Mouse (Mus musculus) retina, embryonic 14.5 days (tissue): ENCODE data around the gene Gramd2.
A peak's percentile ranks its signal among the peaks of the same experiment; 100 is the strongest.
"Not testable (repeated sequence)": the region's sequence is repeated elsewhere in the genome, so short reads cannot be mapped to it uniquely, and the experiment has no call there.

Experiments used
- DNase-seq: peaks from one replicate; pipeline ENCODE4 v3.0.0-alpha.2; 2015; ENCODE audit warnings: low spot score

Gramd2 gene

DNA sequence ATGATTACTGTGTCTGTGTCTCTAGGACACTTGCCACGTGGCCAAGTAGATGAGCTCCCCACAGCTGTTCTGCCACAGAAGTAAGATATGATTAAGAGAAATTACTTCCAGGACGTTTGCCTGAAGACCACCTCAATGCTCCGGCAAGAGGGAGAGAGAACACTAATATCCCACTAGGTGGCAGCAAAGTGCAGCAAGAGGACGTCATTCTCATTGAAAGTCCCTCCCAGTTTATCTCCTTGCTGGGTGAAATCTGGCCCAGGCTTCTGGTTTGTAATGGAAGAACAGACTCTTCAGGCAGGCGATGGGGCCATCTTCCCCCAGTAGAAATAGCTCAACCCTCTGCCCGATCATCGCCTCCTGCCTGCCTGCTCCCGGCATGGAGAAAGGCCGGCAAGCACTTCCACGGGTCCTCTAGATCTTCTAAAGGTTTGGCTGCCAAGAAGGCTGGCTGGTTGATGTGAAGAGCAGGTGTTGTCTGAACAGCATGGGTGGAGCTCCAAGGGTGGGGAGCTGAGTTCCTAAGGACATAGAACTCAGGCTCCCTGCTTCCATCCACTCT lies 43.2 kb downstream of the Gramd2 start:
- DNase-seq: peak; percentile 94

DNA sequence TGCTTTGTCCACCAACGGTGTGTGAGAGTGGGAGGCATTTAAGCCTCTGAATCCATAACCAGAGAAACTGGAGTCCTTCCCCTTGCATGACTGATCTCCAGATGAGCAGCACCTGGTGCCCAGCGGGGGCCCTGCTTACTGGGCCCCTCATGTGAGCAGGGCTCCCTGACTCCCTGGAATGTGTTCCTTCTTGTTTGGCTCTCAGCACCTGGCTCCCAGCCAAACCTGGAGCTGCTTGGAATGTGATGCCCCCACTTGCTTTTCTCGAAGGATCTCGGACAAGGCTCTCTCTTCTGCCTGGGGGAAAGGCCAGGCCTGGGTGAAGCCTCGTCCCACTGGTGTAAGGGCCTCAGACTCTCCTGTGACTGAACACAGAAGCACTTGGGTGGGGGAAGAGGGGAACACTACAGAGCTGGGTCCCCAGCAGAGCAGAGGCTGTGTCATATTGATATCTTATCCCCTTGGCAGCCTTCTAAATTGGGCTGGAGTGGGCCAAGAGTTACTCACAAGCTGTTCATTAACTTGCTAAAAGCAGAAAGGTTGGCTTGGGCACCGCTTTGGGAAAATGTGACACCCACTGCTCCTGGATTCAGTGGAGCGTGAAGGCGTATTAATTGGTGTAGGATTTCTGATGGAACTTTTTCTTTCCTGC lies 44.0 kb downstream of the Gramd2 start:
- peak; percentile 15 for DNase-seq

DNA sequence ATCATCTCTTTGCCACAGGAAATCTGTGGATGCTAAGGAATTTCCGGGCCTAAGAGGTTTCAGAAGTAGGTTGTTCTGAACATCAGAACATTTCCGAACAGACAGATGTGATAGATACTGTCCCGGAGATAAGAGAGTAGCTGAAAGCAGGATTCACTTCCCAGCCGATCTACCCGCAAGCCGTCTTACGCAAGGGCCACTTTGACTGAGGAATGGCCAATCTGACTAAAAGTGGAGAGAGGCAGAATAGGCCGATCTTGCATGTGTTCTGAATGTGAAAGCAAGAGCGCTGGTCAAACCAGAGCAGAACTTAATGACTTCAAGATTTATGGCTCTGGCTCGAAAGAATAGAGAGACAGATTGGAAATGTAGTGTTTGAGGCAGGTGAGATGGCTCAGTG lies 45.6 kb downstream of the Gramd2 start:
- DNase-seq: no peak

DNA sequence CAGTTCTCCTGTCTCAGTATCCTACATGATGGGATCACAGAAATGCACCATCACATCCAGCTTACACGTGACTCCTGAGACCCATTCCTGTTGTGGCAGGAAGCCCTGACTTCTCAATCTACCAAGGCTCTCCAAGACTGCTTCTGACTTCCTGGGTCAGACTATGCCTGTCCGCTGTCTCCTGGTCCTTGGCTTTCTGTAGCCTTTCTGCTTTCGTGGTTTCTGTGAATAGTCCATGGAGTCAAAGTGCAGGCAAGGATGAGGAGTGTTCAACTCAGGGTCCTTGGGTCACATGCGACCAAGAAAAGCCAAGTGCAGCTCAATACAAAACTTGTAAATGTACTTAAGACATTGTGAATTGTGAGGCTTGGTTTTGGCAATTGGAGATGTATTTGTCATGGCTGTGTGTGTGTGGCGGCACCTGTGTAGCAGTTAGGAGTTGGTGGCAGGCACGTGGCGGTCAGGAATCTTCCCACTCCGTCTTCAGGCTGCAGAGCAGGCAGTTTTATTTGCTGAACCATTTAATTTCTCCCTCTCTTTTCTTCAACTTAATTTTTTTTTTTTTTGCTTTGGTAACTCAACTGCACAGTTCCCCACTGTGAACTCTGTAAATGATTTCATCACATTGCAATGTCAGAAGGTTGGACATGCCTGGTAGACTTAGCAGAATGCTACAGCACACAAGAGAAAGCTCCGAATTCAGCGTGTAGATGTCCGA lies 47.8 kb downstream of the Gramd2 start:
- no peak for DNase-seq

DNA sequence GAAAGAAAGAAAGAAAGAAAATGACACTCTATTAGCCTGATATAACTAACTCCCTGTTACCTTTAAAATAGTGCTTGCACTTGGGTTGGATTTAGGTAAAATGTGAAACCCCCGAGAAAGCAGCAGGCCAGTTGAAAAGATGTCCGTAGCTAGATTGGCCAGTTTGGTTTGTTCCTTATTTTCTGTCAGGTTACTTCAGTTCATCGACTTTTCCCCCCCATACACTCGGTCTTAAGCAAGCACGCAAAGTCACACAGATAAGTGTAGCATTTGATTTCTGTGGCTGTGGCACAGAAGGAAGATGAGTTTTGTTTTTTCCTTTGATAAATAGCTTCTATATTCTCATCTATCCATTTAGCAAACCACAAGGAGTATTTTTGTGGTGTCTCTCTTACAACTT lies 51.2 kb downstream of the Gramd2 start:
- no peak for DNase-seq

DNA sequence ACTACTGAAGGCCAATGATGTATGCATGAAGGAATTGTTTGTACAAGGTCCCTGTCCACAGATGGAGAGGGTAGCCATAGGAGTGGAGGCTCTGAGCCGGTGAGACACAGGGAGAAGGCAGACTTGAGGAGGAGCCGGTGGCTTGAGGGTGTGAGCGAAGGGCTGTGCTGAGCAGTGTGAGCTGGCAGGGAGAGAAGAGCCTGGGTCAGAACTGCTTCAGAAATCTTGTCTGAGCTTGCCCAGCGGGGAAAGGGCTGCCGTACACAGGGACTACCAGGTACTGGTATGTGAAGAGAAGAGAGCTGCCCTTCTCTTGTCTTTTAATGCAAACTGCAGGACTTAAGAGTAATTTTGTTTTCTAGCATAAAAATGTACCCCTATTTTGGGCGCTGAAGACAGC lies 53.1 kb downstream of the Gramd2 start:
- DNase-seq: no peak

DNA sequence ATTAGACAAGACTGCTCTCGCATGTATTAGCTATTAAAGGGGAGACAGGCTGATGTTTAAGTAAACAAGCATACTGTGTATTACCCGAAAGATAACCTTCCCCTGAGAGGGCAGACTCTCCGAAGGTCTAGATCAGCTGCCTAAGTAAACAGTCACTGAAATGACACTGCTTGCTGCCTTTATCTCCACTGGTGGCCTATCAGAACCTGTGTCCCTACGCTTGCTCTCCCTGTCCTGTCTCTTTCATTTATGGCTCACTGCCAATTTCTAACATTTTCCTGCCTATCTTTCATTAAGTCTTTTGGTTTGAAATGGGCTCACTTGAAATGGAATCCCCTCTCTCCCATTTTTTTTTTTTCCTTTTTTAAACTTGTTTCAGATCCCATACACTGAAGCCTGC lies 55.5 kb downstream of the Gramd2 start:
- no peak for DNase-seq

DNA sequence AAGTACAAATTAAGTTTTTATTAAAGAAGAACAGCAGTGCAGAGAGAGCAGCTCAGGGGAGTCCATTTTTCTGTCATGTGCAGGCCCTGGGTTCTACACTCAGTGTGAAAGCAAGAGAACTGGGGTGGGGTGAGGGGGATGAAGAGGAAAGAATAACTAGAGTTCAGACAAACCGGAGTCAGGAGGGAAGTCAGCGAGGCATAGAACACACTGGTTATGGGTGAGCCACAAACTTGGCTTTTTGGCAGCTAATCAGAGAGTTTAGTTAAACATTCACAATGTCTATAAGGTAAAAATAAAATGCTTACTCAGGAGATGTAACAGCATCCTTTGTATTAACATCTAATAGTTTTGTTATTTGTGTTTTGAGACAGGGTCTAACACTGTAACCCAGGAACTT lies 60.6 kb downstream of the Gramd2 start:
- DNase-seq: no peak

DNA sequence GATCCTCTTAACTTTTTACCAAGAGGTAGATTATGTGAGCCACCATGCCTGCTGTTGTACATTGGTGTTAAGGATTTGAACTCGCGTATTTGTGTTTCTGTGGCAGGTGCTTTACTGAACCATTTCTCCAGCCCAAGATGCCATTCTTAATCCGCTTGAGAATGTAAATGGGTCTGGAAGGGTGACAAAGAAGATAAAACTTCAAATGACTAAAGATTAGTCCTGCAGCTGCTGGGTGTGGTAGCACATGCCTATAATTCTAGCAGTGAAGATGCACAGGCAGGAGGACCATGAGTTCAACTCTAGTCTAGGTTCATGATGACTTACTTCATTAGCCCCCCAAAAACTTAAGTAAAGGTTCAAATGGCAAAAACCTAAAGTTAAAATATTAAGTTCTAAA lies 64.0 kb downstream of the Gramd2 start:
- no peak for DNase-seq

DNA sequence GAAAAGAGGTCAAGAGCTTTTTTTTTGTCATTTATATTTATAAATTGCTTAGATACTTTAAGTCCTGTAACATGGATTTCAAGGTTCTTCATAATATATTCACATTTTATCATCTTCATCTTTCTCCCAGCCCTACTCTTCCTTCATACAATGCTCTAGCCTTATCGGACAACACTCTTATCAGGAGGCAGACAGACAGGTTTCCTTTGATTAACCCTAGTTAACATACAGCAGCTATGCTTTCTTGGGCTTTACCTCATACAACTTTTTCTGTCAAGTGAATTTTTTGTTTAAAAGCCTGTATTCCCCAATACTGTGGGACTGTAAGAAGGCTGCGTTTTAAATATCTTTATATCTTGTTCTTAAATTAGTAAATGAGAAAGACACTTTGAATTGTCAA lies 68.4 kb downstream of the Gramd2 start:
- no peak for DNase-seq

DNA sequence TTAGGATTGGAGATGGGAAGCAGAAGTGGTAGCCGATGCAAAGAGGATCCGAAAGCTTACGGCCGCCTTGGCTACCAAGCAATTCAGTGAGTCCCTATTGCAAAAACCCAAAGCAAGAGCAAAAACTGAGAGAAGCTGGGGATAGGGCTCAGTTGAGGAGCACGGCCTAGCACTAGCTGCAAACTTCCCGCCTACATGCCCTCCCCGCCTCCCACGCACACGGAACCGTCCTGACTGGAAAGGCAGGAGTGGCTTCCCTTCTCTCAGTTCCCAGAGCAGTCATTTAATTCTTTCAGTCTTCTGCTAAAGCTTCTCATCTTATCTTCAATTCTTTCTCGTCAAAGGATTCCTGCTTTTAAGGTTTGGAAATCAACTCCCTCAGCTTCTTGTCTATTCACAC lies 69.0 kb downstream of the Gramd2 start:
- DNase-seq: no peak

DNA sequence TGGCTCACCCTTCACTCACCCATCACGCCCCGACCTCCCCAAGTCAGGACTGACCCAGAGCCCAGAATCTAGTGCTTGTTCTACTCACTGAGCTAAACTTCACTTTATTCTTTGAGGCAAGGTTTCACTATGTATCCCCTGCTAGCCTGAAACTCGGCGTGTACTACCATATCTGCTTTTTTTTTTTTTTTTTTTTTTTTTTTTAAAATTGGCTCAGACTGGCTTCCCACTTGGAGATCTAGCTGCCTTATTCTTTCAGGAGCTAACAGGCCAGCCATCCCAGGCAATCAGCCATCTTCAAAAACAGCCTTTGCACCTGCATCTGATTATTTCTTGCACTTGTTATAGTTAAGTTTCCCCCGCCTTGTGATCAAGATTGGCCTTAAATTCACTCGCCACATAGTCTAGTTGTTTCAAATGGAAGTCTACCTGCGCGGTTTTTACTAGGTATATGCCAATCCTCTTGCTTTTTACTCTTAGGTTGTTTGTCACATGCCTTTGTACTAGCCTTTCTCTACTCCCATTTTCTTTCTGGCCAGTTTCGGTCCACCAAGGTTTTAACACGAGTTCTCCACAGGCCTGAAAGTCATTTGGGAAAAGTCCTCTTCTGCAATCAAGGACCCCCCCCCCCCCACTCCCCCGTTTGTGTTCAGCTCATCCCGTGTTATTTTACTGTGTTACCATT lies 69.8 kb downstream of the Gramd2 start:
- DNase-seq: no peak

DNA sequence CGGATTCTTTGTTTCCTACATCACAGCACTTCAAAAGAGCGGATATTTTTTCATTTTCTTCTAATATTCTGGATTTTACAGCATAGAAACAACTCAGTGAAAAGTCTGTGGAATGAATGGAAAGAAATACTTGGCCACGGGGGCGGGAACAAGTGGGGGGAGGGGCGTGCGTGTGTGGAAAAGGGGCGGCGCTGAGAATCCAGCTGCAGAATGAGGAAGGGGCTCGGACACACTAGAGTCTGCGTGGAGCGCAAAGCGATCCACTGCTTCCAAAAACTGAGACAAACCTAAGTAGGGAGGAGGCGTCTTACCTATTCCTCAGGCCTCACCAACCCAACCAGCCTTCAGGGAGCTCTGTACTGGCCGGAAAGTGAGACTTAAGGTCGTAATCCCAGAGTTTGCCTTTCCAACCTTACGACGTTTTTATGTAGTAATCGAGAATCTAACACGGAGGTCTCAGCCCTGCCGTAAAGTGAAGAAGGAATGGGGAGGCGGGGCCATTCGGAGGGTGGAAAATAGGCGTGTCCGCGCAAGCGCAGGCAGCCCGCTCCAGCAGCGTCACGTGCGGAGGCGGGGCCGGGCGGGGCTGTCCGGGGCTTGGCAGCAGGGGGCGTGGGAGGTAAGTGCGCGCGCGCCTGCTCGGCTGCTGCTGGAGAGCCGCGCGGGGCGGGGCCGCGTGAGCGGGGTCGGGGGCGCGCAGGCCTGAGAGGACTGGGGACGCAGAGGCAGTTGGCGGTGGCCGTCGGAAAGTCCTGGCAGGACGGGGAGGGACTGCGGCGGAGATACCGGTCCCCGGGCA lies 70.5 kb downstream of the Gramd2 start, which contains the start of the genes Senp8 and Myo9a:
TSS of gene Senp8 (minus strand) at position 444 of the 799 bp plus-strand sequence.
TSS of gene Myo9a (plus strand) at position 630 of the 799 bp plus-strand sequence.
- DNase-seq: peak; percentile 99

DNA sequence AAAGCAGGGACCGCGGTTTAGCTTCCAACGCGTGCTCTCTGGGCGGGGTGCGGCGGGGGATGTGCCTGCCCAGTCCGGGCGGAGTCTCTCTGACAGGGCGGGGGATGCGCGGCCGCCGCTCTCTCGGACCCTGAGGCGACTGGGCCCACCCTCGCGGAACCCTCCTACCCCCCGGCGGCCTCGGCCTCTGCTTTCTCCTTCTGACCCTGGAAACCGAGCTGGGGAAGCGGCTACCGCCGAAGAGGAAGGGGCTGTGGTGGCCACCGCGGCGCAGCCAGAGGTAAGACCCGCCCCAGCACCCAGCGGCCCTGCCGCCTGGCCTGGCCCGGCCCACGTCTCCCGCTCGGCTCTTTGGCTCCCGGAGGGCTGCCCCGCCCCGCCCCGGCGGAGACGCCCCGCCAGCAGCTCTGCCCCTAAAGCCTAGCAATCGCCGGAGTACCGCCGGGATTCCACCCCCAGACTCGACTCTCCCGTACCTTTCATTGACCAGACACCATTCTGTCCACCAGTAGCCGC lies 71.2 kb downstream of the Gramd2 start:
- no peak for DNase-seq

DNA sequence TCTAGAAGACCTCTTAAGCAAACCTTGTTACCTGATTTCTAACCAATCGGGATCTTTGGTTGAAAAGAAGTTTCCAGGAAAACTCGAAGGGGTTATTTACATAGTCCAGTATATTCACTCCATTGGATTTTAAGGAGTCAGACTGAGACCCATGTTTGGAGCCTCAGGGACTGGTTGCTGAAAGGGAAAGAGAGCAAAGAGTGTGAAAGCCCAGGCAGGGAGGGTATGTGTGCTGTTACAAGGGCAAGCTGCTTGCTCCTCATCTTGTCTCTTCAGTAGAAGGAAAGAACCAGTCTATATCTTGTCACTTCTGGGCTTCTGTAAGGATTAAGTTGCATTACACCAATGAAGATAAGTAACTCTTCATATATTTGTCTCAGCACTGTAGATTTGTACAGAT lies 72.0 kb downstream of the Gramd2 start:
- DNase-seq: peak; percentile 15

DNA sequence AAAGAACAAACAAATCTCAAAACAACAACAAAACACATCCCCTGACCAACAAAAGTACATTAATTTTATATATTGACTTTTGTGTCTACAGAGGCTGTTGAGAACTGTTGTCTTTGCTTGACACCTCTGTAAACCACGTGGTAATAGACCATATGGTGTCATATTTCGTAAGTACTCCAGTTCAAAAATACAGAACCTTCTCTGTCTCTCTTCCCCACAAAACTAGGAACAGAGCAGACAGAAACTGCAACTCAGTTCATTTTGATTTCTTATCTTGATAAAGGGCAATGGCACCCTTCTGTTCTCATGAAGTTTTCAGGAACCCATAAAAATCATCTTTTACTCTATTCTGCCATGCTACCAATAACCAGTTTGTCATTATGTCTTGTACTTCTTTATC lies 75.3 kb downstream of the Gramd2 start:
- DNase-seq: no peak

DNA sequence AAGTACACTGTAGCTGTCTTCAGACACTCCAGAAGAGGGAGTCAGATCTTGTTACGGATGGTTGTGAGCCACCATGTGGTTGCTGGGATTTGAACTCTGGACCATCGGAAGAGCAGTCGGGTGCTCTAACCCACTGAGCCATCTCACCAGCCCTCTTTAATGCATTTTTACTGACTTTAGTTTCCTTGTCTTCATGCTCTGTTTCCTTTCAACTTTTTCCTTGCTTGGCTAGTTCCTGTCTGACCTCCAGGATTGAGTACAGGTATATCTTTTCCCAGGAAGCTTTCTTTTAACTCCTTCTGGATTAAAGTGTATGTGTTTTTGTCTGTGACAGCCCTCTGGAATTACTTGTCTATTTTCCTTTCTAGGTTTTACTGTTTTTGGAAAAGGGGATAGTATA lies 77.1 kb downstream of the Gramd2 start:
- DNase-seq: not testable (repeated sequence)

DNA sequence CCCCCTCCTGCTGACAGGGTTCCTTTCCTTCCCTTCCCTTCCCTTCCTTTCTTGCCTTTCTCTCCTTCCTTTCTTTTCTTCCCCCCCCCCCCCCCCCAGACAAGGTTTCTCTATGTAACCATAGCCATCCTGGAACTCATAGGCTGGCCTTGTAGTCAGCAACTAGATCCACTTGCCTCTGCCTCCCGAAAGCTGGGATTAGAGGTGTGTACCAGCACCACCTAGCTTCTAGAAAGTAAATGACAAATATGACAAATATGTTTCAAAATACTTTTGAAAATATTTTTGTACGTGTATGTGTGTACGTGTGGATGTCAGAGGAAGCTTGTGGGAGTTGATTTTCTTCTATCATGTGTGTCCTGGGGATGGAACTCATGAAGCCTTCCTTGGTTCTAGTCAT lies 80.6 kb downstream of the Gramd2 start:
- DNase-seq: no peak

DNA sequence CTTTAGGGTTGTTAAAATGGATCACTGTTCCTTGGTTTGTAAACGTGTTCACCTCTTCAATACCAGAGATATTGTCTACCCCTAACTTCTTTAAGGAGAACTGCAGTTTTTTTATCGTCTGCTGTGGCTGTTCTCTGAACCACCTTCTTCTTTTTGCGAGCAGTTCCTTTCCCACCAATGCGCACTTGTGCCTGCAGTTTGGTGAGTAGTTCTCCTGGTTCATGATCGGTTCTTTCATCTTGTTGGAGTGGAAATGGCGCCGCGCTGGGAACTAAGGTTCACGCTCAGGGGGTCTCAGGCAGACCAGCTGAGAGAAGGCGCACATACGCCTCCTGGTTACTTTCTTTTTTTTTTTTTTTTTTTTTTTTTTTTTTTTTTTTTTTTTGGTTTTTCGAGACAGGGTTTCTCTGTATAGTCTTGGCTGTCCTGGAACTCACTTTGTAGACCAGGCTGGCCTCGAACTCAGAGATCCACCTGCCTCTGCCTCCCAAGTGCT lies 87.1 kb downstream of the Gramd2 start:
- not testable (repeated sequence) for DNase-seq
